Mouse (Mus musculus) Patski (cell line): ENCODE measurements around the gene Ucp1. TPM values are rescaled to one million over a fixed set of nuclear protein-coding genes. Genes with fewer than 3 reads are reported as not detected.
"Not testable (repeated sequence)": the region's sequence is repeated elsewhere in the genome, so short reads cannot be mapped to it uniquely, and the experiment has no call there.

Experiments used
- ATAC-seq: fragments of 100-300 bp; one replicate; pipeline ENCODE4 v1.8.0; 2021
- CTCF ChIA-PET: fragments of 350-600 bp; sonication (Branson Sonifier 250); formaldehyde crosslinking; loops from one replicate; lab custom pipeline; 2022; ENCODE audit warnings: inconsistent platforms; lab: Charles Lee
- POLR2A ChIA-PET: fragments of 350-600 bp; sonication (Branson Sonifier 250); formaldehyde crosslinking; loops from one replicate; lab custom pipeline; 2022; ENCODE audit warnings: antibody characterized with exemption, inconsistent platforms; lab: Charles Lee
- DNase-seq: peaks from one replicate; pipeline ENCODE4 v3.0.0-alpha.2; 2011; ENCODE audit warnings: low read depth, low spot score
- H3K27me3 ChIP-seq: fragments of 371-371 bp; one replicate; pipeline ENCODE4 v1.5.1; 2021
- CTCF ChIP-seq: fragments of 100-300 bp; IDR thresholded peaks from one replicate; pipeline ENCODE4 v1.5.1; 2021
- in situ Hi-C: fragments of 300-500 bp; cut with MboI; formaldehyde crosslinking; loops from 3 replicates; pipeline ENCODE4 v1.11.1; 2018; ENCODE audit warnings: low pct_unique_long_range_greater_than_20kb, mixed read lengths
- polyA plus RNA-seq: library from polyadenylated mRNA; unstranded; gene quantifications from one replicate; pipeline ENCODE4 v1.2.3, GENCODE M21; 2021

Gene Ucp1
- polyA plus RNA-seq, 1 experiment from 2014 or later, result not detected

GRCm38 (mm10) chr8:83278431-83278830, 11.7 kb upstream of the Ucp1 start:
- no peak for TF ChIP-seq CTCF
- no peaks in the 10 kb centered on the region for H3K27me3 ChIP-seq
- in situ Hi-C loops, result no loop called here
- DNase-seq (peak; percentile 49), ATAC-seq (peak; percentile 85)
- ChIA-PET CTCF (interaction anchor here (0.9 to 1.7 kb wide), 3 partner anchors 8 to 38 kb away, joined by 3 to 4 read pairs (median 3); no protein-coding TSS in a partner anchor), POLR2A (no interaction called here)

- DNase-seq, result no peak
- ChIA-PET POLR2A (interaction anchor here (1.4 kb wide), 1 partner anchor 12 kb away, joined by 3 read pairs; no protein-coding TSS in a partner anchor), CTCF (interaction anchor here (1.2 kb wide), 1 partner anchor 15 kb away, joined by 3 read pairs; no protein-coding TSS in a partner anchor)
- ATAC-seq, result no peak
- H3K27me3 ChIP-seq, result peaks cover 4% of the 10 kb centered on the region
- no peak for TF ChIP-seq CTCF
- in situ Hi-C loops, result no loop called here
These were observed 4.8 kb upstream of the Ucp1 start for GRCm38 (mm10) chr8:83285391-83285790.

GRCm38 (mm10) chr8:83297375-83297774, 7.2 kb downstream of the Ucp1 start:
- ATAC-seq (no peak), DNase-seq (no peak)
- in situ Hi-C loops, result no loop called here
- no peak for TF ChIP-seq CTCF
- peaks cover 5% of the 10 kb centered on the region for H3K27me3 ChIP-seq
- ChIA-PET CTCF (no interaction called here), POLR2A (interaction anchor here (1.6 kb wide), 1 partner anchor 12 kb away, joined by 3 read pairs; no protein-coding TSS in a partner anchor)

- peaks cover 5% of the 10 kb centered on the region for H3K27me3 ChIP-seq
- in situ Hi-C loops, result loop anchor here (5.0 kb wide), 1 partner anchor 42 kb away; no protein-coding TSS in a partner anchor
- CTCF ChIA-PET, result no interaction called here
- POLR2A ChIA-PET, result no interaction called here
- peak; percentile 52 for TF ChIP-seq CTCF
- ATAC-seq, result no peak
- no peak for DNase-seq
These were observed 10.0 kb downstream of the Ucp1 start for GRCm38 (mm10) chr8:83300135-83300534.

- CTCF ChIA-PET, result no interaction called here
- in situ Hi-C loops, result loop anchor here (5.0 kb wide), 1 partner anchor 37 kb away; no protein-coding TSS in a partner anchor
- TF ChIP-seq CTCF, result no peak
These were observed 14.8 kb downstream of the Ucp1 start for GRCm38 (mm10) chr8:83304946-83305345.

GRCm38 (mm10) chr8:83309836-83310235, 19.7 kb downstream of the Ucp1 start:
- no peak for TF ChIP-seq CTCF
- in situ Hi-C loops, result no loop called here
- CTCF ChIA-PET, result interaction anchor here (1.6 kb wide), 1 partner anchor 14 kb away, joined by 4 read pairs; no protein-coding TSS in a partner anchor

More at GRCm38 (mm10) chr8:83304946-83305345, 14.8 kb downstream of the Ucp1 start:
- peaks cover 5% of the 10 kb centered on the region for H3K27me3 ChIP-seq
- DNase-seq (no peak), ATAC-seq (no peak)
- POLR2A ChIA-PET, result no interaction called here

GRCm38 (mm10) chr8:83315084-83315483, 24.9 kb downstream of the Ucp1 start:
- DNase-seq, POLR2A ChIA-PET, ATAC-seq, CTCF ChIA-PET, in situ Hi-C loops, H3K27me3 ChIP-seq: not testable (repeated sequence)

More at GRCm38 (mm10) chr8:83309836-83310235, 19.7 kb downstream of the Ucp1 start:
- no peaks in the 10 kb centered on the region for H3K27me3 ChIP-seq
- ATAC-seq (no peak), DNase-seq (no peak)
- POLR2A ChIA-PET, result no interaction called here

- CTCF ChIA-PET, result interaction anchor here (1.3 kb wide), 1 partner anchor 38 kb away, joined by 3 read pairs; no protein-coding TSS in a partner anchor
- no peak for TF ChIP-seq CTCF
- in situ Hi-C loops, result no loop called here
- POLR2A ChIA-PET, result no interaction called here
- ATAC-seq (no peak), DNase-seq (no peak)
- no peaks in the 10 kb centered on the region for H3K27me3 ChIP-seq
These were observed 25.5 kb downstream of the Ucp1 start for GRCm38 (mm10) chr8:83315691-83316090.

- POLR2A ChIA-PET, result no interaction called here
- no peaks in the 10 kb centered on the region for H3K27me3 ChIP-seq
- DNase-seq (no peak), ATAC-seq (no peak)
- TF ChIP-seq CTCF, result no peak
- CTCF ChIA-PET, result no interaction called here
- in situ Hi-C loops, result no loop called here
These were observed 30.4 kb downstream of the Ucp1 start for GRCm38 (mm10) chr8:83320543-83320942.

GRCm38 (mm10) chr8:83322374-83322773, 32.2 kb downstream of the Ucp1 start:
- ATAC-seq (no peak), DNase-seq (no peak)
- in situ Hi-C loops, result no loop called here
- POLR2A ChIA-PET, result no interaction called here
- TF ChIP-seq CTCF, result no peak
- CTCF ChIA-PET, result interaction anchor here (1.3 to 1.5 kb wide), 2 partner anchors 9 to 20 kb away, joined by 4 read pairs; no protein-coding TSS in a partner anchor
- no peaks in the 10 kb centered on the region for H3K27me3 ChIP-seq

- in situ Hi-C loops, result no loop called here
- DNase-seq, result no peak
- CTCF ChIA-PET, result interaction anchor here (1.3 to 1.5 kb wide), 3 partner anchors 9 to 63 kb away, joined by 4 read pairs; no protein-coding TSS in a partner anchor
- ATAC-seq, result no peak
- TF ChIP-seq CTCF, result no peak
- no peaks in the 10 kb centered on the region for H3K27me3 ChIP-seq
- POLR2A ChIA-PET, result no interaction called here
These were observed 32.9 kb downstream of the Ucp1 start for GRCm38 (mm10) chr8:83323056-83323455.
